Mouse (Mus musculus) thymus, adult 2 months (tissue): ENCODE data around the gene Lrrn4.

Experiments
- CTCF ChIP-seq: fragments of 200-500 bp; IDR thresholded peaks from 2 replicates; pipeline ENCODE4 v1.5.1; 2012; ENCODE audit warnings: mild to moderate bottlenecking, control low read depth, low read length, moderate library complexity, borderline replicate concordance; ENCODE audit not compliant: control insufficient read depth, poor library complexity, insufficient read depth; ENCODE audit errors: extremely low read depth
- POLR2A ChIP-seq: fragments of 200-500 bp; IDR thresholded peaks from 2 replicates; pipeline ENCODE4 v1.6.1; 2012; ENCODE audit warnings: mild to moderate bottlenecking, low read length, control low read depth, moderate library complexity; ENCODE audit not compliant: control insufficient read depth, poor library complexity, insufficient read depth; ENCODE audit errors: extremely low read depth

- TF ChIP-seq POLR2A: no peak
- no peak for TF ChIP-seq CTCF
These were observed 17.5 kb upstream of the Lrrn4 start for GRCm38 (mm10) chr2:132898211-132898610.
